Mouse (Mus musculus) naive thymus-derived CD4-positive, alpha-beta T cell, adult 2 months (primary cell): ENCODE measurements at regions not wholly inside any gene's neighbourhood (a gene's known extent, or its start where the extent isn't known, plus 50 kb on each side); places are given as distances from the start of the nearest gene placed in this dataset.
"Not testable (repeated sequence)": the region's sequence is repeated elsewhere in the genome, so short reads cannot be mapped to it uniquely, and the experiment has no call there.

Experiments used
- DNase-seq: peaks from one replicate; pipeline ENCODE4 v3.0.0-alpha.2; 2011; ENCODE audit warnings: low read depth

GRCm38 (mm10) chr8:109311484-109312210, 182.2 kb upstream of the Pmfbp1 start:
- no peak for DNase-seq

GRCm38 (mm10) chr8:109312731-109313130, 181.1 kb upstream of the Pmfbp1 start:
- DNase-seq = no peak

- no peak for DNase-seq
Observed at GRCm38 (mm10) chr8:109320955-109321354, 172.9 kb upstream of the Pmfbp1 start.

GRCm38 (mm10) chr8:109323351-109323750, 170.5 kb upstream of the Pmfbp1 start:
- DNase-seq = no peak

- DNase-seq = no peak
Observed at GRCm38 (mm10) chr8:109324241-109324640, 169.6 kb upstream of the Pmfbp1 start.

- DNase-seq = no peak
Observed at GRCm38 (mm10) chr8:109336203-109336602, 157.6 kb upstream of the Pmfbp1 start.

GRCm38 (mm10) chr8:109338220-109338835, 155.5 kb upstream of the Pmfbp1 start:
- no peak for DNase-seq

- DNase-seq = not testable (repeated sequence)
Observed at GRCm38 (mm10) chr8:109340647-109341046, 153.2 kb upstream of the Pmfbp1 start.

GRCm38 (mm10) chr8:109355168-109355567, 138.7 kb upstream of the Pmfbp1 start:
- DNase-seq = no peak

GRCm38 (mm10) chr8:109359396-109360051, 134.3 kb upstream of the Pmfbp1 start:
- DNase-seq = no peak

GRCm38 (mm10) chr8:109360081-109360715, 133.6 kb upstream of the Pmfbp1 start:
- no peak for DNase-seq

GRCm38 (mm10) chr8:109360904-109361303, 132.9 kb upstream of the Pmfbp1 start:
- no peak for DNase-seq

GRCm38 (mm10) chr8:109361575-109362361, 132.1 kb upstream of the Pmfbp1 start:
- no peak for DNase-seq

GRCm38 (mm10) chr8:109363185-109363845, 130.5 kb upstream of the Pmfbp1 start:
- DNase-seq = no peak

- no peak for DNase-seq
Observed at GRCm38 (mm10) chr8:109373977-109374376, 119.8 kb upstream of the Pmfbp1 start.

- no peak for DNase-seq
Observed at GRCm38 (mm10) chr8:109384881-109385280, 108.9 kb upstream of the Pmfbp1 start.

GRCm38 (mm10) chr8:109395133-109395855, 98.5 kb upstream of the Pmfbp1 start:
- DNase-seq = no peak

- DNase-seq = no peak
Observed at GRCm38 (mm10) chr8:109399616-109400015, 94.2 kb upstream of the Pmfbp1 start.

GRCm38 (mm10) chr8:109400192-109400591, 93.6 kb upstream of the Pmfbp1 start:
- DNase-seq = no peak

GRCm38 (mm10) chr8:109407913-109408312, 85.9 kb upstream of the Pmfbp1 start:
- DNase-seq = no peak

- DNase-seq = no peak
Observed at GRCm38 (mm10) chr8:109410531-109410930, 83.3 kb upstream of the Pmfbp1 start.
